Mouse (Mus musculus): ENCODE results near the gene Fbxo42. TPM values are rescaled to one million over a fixed set of nuclear protein-coding genes. Genes with fewer than 3 reads are reported as not detected.
"Not testable (repeated sequence)": the region's sequence is repeated elsewhere in the genome, so short reads cannot be mapped to it uniquely, and the experiment has no call there.

Fbxo42 gene
- polyA plus RNA-seq, 1 experiment from 2014 or later = 29.3 TPM

- H3K9ac ChIP-seq = peak overlapping the region; percentile 82
- H3K27me3 ChIP-seq (replicated peaks) = no peaks in the 10 kb centered on the region
- ATAC-seq (ENCODE audit: low FRiP score, low read depth) = peak; percentile 15; the same call in 1 of the 2 replicates
- H3K27ac ChIP-seq = no peak overlapping the region
- WGBS = 5% methylated on average over 29 of the region's 29 CpGs
- H3K36me3 ChIP-seq = 0 out of 2 replicates have a peak, but pooled peaks cover 3% of the 10 kb centered on the region
- peak overlapping the region; percentile 96 for H3K4me2 ChIP-seq (replicated peaks)
- H3K4me1 ChIP-seq = peaks cover 39% of the 10 kb centered on the region
- no peaks in the 10 kb centered on the region for H3K9me3 ChIP-seq
- H3K4me3 ChIP-seq = peak overlapping the region; percentile 85
Measured at GRCm38 (mm10) chr4:141138425-141139115, 9.1 kb upstream of the Fbxo42 start.

GRCm38 (mm10) chr4:141139116-141139970 lies 8.4 kb upstream of the Fbxo42 start, which contains the start of gene Szrd1:
Szrd1 (minus strand) TSS chr4:141139775.
- Histone ChIP-seq H3K4me1 (peaks cover 34% of the 10 kb centered on the region), H3K4me3 (peak within 1 kb of the TSS; percentile 85), H3K9ac (peak within 1 kb of the TSS; percentile 82), H3K9me3 (no peaks in the 10 kb centered on the region), H3K27ac (peak within 1 kb of the TSS; percentile 79), H3K27me3 (replicated peaks) (no peaks in the 10 kb centered on the region), H3K36me3 (0 out of 2 replicates have a peak, but pooled peaks cover 3% of the 10 kb centered on the region), H3K4me2 (replicated peaks) (peak within 1 kb of the TSS; percentile 96)
- peak; percentile 90 for ATAC-seq (ENCODE audit: low FRiP score, low read depth)
- under 1% methylated on average over 63 of the region's 63 CpGs for WGBS

DNA sequence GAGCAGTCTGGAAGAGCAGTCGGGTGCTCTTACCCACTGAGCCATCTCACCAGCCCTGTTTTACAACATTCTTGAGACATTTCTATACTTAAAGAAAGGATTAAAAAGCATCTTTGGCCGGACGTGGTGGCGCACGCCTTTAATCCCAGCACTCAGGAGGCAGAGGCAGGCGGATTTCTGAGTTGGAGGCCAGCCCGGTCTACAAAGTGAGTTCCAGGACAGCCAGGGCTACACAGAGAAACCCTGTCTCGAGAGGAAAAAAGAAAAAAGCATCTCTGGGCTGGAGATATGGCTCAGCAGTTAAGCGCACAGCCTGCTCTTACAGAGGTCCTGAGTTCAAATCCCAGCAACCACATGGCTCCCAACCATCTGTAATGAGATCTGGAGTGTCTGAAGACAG lies 7.4 kb upstream of the Fbxo42 start:
- not testable (repeated sequence) for H3K9me3 ChIP-seq; H3K27ac ChIP-seq; H3K36me3 ChIP-seq; H3K27me3 ChIP-seq (replicated peaks); H3K9ac ChIP-seq; ATAC-seq (ENCODE audit: low FRiP score, low read depth); H3K4me2 ChIP-seq (replicated peaks); H3K4me3 ChIP-seq
- peaks cover 24% of the 10 kb centered on the region for H3K4me1 ChIP-seq
- 92% methylated on average over 9 of the region's 9 CpGs for WGBS

- H3K36me3 ChIP-seq = no peaks in the 10 kb centered on the region
- no peaks in the 10 kb centered on the region for H3K27me3 ChIP-seq (replicated peaks)
- no peaks in the 10 kb centered on the region for H3K9me3 ChIP-seq
- no peak overlapping the region for H3K4me2 ChIP-seq (replicated peaks)
- peaks cover 23% of the 10 kb centered on the region for H3K4me1 ChIP-seq
- H3K27ac ChIP-seq = no peak overlapping the region
- 96% methylated on average over 6 of the region's 6 CpGs for WGBS
- H3K4me3 ChIP-seq = no peak overlapping the region
- no peak for ATAC-seq (ENCODE audit: low FRiP score, low read depth)
- H3K9ac ChIP-seq = no peak overlapping the region
Measured at GRCm38 (mm10) chr4:141140967-141141366, 6.7 kb upstream of the Fbxo42 start.

- 32% methylated on average over 9 of the region's 9 CpGs for WGBS
- H3K27ac ChIP-seq = no peak overlapping the region
- H3K27me3 ChIP-seq (replicated peaks) = no peaks in the 10 kb centered on the region
- H3K4me2 ChIP-seq (replicated peaks) = no peak overlapping the region
- no peak overlapping the region for H3K9ac ChIP-seq
- no peaks in the 10 kb centered on the region for H3K9me3 ChIP-seq
- H3K4me3 ChIP-seq = no peak overlapping the region
- no peaks in the 10 kb centered on the region for H3K36me3 ChIP-seq
- no peak for ATAC-seq (ENCODE audit: low FRiP score, low read depth)
- H3K4me1 ChIP-seq = peaks cover 15% of the 10 kb centered on the region
Measured at GRCm38 (mm10) chr4:141142285-141142811, 5.4 kb upstream of the Fbxo42 start.

- H3K4me3 ChIP-seq; H3K4me2 ChIP-seq (replicated peaks); H3K9ac ChIP-seq; H3K9me3 ChIP-seq; ATAC-seq (ENCODE audit: low FRiP score, low read depth); H3K27ac ChIP-seq; H3K27me3 ChIP-seq (replicated peaks); H3K36me3 ChIP-seq: not testable (repeated sequence)
- WGBS = 92% methylated on average over 10 of the region's 16 CpGs
- H3K4me1 ChIP-seq = peaks cover 17% of the 10 kb centered on the region
Measured at GRCm38 (mm10) chr4:141145124-141145523, 2.6 kb upstream of the Fbxo42 start.

DNA sequence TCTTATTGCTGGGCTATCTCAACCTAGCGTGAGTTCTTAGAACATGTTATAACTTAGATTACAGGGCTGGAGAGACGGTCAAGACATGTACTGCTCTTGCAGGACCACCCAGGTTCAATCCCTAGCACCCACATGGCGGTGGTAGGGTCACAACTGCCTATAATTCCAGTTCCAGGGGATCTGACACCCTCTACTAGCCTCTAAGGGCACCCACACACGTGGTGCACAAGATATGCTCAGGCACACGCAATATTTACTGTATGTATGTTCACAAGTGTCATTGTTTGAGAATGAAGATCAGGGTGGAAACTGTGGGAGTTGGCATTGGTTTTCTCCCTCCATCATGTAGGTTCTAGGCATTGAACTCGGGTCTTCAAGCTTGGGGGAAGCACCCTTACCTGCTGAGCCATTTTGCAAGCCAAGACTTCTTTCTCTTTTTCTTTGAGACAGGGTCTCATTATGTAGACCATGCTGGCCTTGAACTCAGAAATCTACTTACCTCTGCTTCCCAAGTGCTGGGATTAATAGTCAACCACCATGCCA lies 1.2 kb upstream of the Fbxo42 start:
- no peaks in the 10 kb centered on the region for H3K27me3 ChIP-seq (replicated peaks)
- no peak overlapping the region for H3K4me3 ChIP-seq
- 94% methylated on average over 6 of the region's 6 CpGs for WGBS
- no peaks in the 10 kb centered on the region for H3K9me3 ChIP-seq
- no peak overlapping the region for H3K9ac ChIP-seq
- H3K36me3 ChIP-seq = no peaks in the 10 kb centered on the region
- H3K4me2 ChIP-seq (replicated peaks) = no peak overlapping the region
- H3K4me1 ChIP-seq = peaks cover 18% of the 10 kb centered on the region
- H3K27ac ChIP-seq = no peak overlapping the region
- ATAC-seq (ENCODE audit: low FRiP score, low read depth) = no peak

DNA sequence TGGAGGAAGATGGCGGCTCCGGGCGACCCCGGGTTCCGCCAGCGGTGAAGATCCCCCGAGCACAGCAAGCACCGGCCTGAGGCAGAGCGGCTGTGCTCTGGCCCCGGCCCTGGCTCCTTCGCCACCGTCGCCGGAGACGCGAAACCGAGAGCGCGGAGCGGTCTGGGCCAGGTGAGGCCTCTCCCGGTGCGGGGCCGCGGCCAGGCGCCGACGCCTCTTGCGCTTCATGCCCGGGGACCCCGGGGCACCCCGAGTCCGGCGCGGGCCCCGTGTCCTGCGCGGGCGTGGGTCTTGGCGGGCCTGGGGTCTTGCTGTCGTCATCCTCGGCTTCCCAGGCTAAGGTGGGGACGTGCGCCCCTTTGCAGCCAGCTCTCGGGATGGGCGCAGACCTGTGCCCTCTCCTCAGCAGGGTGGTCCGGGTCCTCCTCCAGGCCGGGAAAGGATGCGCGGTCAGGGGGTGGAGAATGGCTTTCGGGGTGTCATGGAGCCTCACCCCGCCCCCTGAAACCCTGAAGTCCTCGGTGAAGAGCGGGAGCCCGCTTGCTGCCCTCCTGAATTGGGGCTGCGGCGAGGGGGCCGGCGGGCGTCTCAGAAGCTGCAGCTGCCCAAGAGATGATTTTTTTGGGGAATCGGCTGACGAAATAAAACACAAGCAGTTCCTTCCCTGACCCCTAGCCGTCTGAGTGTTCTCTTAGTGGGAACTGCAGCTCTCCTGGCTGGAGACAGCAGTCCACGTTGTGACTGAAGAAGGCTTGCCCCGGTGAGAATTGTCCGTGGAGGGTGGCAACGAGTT lies 492 bp downstream of the Fbxo42 start:
- Histone ChIP-seq H3K9me3 (no peaks in the 10 kb centered on the region), H3K27ac (peak overlapping the region; percentile 72; the same call in 1 of the 2 replicates), H3K9ac (peak overlapping the region; percentile 95), H3K4me2 (replicated peaks) (peak overlapping the region; percentile 86), H3K27me3 (replicated peaks) (no peaks in the 10 kb centered on the region), H3K36me3 (no peaks in the 10 kb centered on the region), H3K4me1 (peaks cover 18% of the 10 kb centered on the region), H3K4me3 (peak overlapping the region; percentile 99)
- peak; percentile 84 for ATAC-seq (ENCODE audit: low FRiP score, low read depth)
- WGBS = under 1% methylated on average over 66 of the region's 66 CpGs

- Histone ChIP-seq H3K4me3 (peak overlapping the region; percentile 99), H3K36me3 (no peaks in the 10 kb centered on the region), H3K9ac (peak overlapping the region; percentile 95), H3K4me2 (replicated peaks) (peak overlapping the region; percentile 86), H3K9me3 (no peaks in the 10 kb centered on the region), H3K4me1 (peaks cover 18% of the 10 kb centered on the region), H3K27me3 (replicated peaks) (no peaks in the 10 kb centered on the region), H3K27ac (no peak overlapping the region)
- WGBS = 36% methylated on average over 7 of the region's 7 CpGs
- no peak for ATAC-seq (ENCODE audit: low FRiP score, low read depth)
Measured at GRCm38 (mm10) chr4:141149116-141149515, 1.4 kb downstream of the Fbxo42 start.

DNA sequence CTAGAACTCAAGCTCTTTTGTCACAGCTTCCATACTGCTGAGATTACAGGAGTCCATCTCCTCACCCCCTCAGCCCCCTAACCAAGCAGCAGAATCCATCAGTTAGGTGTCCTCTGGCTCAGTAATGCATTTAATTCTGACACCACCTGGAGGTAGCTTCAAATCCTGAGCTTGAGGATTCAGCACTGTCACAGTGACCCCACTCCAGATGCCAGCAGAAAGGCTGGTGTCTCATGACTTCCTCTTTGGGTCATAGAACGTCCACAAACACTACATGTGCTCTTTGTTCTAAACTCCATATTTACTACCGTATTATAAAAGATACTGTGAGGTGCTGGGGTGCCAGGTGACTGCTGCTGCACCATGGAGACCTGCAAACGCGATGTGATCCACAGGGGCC lies 9.8 kb downstream of the Fbxo42 start:
- Histone ChIP-seq H3K36me3 (no peaks in the 10 kb centered on the region), H3K27ac (no peak overlapping the region), H3K4me3 (no peak overlapping the region), H3K27me3 (replicated peaks) (no peaks in the 10 kb centered on the region), H3K4me2 (replicated peaks) (no peak overlapping the region), H3K4me1 (0 out of 2 replicates have a peak, but pooled peaks cover 7% of the 10 kb centered on the region), H3K9ac (0 out of 2 replicates have a peak overlapping the region, but pooled peaks have one; percentile 9), H3K9me3 (no peaks in the 10 kb centered on the region)
- no peak for ATAC-seq (ENCODE audit: low FRiP score, low read depth)
- 80% methylated on average over 4 of the region's 4 CpGs for WGBS

- no peaks in the 10 kb centered on the region for H3K27me3 ChIP-seq (replicated peaks)
- WGBS = 98% methylated on average over 2 of the region's 2 CpGs
- no peak overlapping the region for H3K4me3 ChIP-seq
- H3K9me3 ChIP-seq = no peaks in the 10 kb centered on the region
- no peak for ATAC-seq (ENCODE audit: low FRiP score, low read depth)
- 0 out of 2 replicates have a peak, but pooled peaks cover 7% of the 10 kb centered on the region for H3K4me1 ChIP-seq
- H3K4me2 ChIP-seq (replicated peaks) = no peak overlapping the region
- H3K27ac ChIP-seq = no peak overlapping the region
- no peaks in the 10 kb centered on the region for H3K36me3 ChIP-seq
- H3K9ac ChIP-seq = no peak overlapping the region
Measured at GRCm38 (mm10) chr4:141158609-141159008, 10.9 kb downstream of the Fbxo42 start.
